Mouse (Mus musculus): ENCODE measurements around the gene Mef2a. TPM values are rescaled to one million over a fixed set of nuclear protein-coding genes. Genes with fewer than 3 reads are reported as not detected.
A peak's percentile ranks its signal among the peaks of the same experiment; 100 is the strongest.

Mef2a gene
- polyA plus RNA-seq, 1 experiment from 2014 or later, result 59.1 TPM

GRCm38 (mm10) chr7:67373975-67374374 is 1.3 kb upstream of the Mef2a start:
- peak overlapping the region; percentile 86 for H3K4me2 ChIP-seq (ENCODE audit: low read depth, low read length)
- DNase-seq (ENCODE audit: low spot score) (peak; percentile 45), ATAC-seq (ENCODE audit: low read depth) (no peak)
- no peaks in the 10 kb centered on the region for H3K36me3 ChIP-seq (ENCODE audit: control insufficient read depth, insufficient read depth, low read length)
- H3K27me3 ChIP-seq (replicated peaks; ENCODE audit: control insufficient read depth, insufficient read depth, low read length), result no peaks in the 10 kb centered on the region
- peak overlapping the region; percentile 99 for H3K9ac ChIP-seq (ENCODE audit: low read depth, low read length)
- WGBS, result 41% methylated on average over 5 of the region's 5 CpGs
- peaks cover 17% of the 10 kb centered on the region for H3K4me1 ChIP-seq (ENCODE audit: control insufficient read depth, insufficient read depth, low read length)
- H3K27ac ChIP-seq (replicated peaks; ENCODE audit: low read depth, low read length), result peak overlapping the region; percentile 99
- H3K4me3 ChIP-seq (ENCODE audit: low read depth, low read length), result peak overlapping the region; percentile 96
- H3K9me3 ChIP-seq (ENCODE audit: control insufficient read depth, low read length), result no peaks in the 10 kb centered on the region

- H3K4me1 ChIP-seq (ENCODE audit: control insufficient read depth, insufficient read depth, low read length), result peaks cover 17% of the 10 kb centered on the region
- peak overlapping the region; percentile 99 for H3K27ac ChIP-seq (replicated peaks; ENCODE audit: low read depth, low read length)
- peak overlapping the region; percentile 99 for H3K9ac ChIP-seq (ENCODE audit: low read depth, low read length)
- DNase-seq (ENCODE audit: low spot score) (no peak), ATAC-seq (ENCODE audit: low read depth) (no peak)
- H3K4me2 ChIP-seq (ENCODE audit: low read depth, low read length), result peak overlapping the region; percentile 86
- H3K27me3 ChIP-seq (replicated peaks; ENCODE audit: control insufficient read depth, insufficient read depth, low read length), result no peaks in the 10 kb centered on the region
- H3K9me3 ChIP-seq (ENCODE audit: control insufficient read depth, low read length), result no peaks in the 10 kb centered on the region
- WGBS, result 30% methylated on average over 6 of the region's 6 CpGs
- H3K4me3 ChIP-seq (ENCODE audit: low read depth, low read length), result peak overlapping the region; percentile 96
- no peaks in the 10 kb centered on the region for H3K36me3 ChIP-seq (ENCODE audit: control insufficient read depth, insufficient read depth, low read length)
Measured at GRCm38 (mm10) chr7:67373584-67373960, 914 bp upstream of the Mef2a start.

DNA sequence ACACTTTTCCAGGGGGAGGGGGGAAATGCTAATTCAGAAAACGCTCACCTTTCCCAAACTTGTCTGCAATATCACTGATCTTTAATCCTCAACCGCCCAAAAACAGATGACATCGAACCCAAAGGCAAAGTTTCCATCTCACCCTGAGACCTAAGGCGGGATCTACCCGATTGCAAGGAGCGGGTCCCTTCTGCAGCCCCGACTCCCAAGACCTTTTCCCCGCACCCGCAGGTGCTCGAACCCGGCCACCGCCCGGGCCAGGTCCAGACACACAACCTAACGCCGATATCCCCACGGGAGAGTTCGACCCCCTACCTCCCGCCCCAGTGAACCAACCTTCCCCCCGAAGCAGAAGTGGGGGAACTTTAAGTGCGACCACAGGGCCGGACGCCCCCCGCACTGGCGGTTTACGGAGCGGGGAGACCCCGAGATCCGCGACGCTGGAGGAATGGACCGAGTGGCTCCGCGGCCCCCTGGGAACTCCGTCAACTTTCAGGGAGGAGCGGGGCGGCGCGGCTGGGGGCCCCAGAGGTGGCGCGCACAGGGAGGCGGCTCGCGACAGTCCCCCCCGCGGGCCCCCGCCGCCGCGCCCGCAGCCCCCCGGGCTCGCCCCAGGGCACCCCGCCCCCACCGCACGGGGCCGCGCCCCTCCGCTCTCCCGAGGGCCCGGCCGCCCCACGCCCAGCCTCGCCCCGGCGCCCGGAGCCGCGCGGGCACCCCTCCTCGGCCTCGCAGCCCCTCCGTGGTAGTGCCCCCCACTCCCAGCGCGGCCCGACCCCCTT is 576 bp downstream of the Mef2a start:
- peak overlapping the region; percentile 86 for H3K4me2 ChIP-seq (ENCODE audit: low read depth, low read length)
- DNase-seq (ENCODE audit: low spot score), result peak; percentile 38
- 1% methylated on average over 23 of the region's 75 CpGs for WGBS

DNA sequence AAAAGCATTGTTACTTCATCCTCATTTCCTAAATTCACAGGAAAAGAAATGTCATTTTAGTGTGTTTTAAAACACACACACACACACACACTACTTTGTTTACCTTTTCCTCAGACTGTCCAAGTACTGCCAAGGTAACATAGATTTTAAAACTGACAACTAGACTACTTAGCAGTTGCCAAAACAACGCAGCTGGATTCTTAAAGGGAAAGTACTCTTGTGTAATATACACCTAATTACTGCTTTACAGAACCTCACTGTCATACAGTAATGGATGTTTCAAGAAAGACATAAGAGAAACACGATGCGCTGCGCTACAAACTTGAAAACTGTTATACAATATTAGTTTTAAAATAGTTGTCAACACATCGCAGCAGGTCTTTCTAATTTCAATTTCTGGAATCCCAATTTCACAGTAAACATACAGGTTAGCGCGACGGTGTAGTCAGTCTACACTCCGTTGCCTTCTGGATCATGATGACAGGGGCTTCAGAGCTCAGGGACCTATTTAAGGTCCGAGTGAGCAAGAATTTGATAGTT is 1.2 kb downstream of the Mef2a start:
- Histone ChIP-seq H3K4me2 (ENCODE audit: low read depth, low read length) (peak overlapping the region; percentile 86), H3K4me3 (ENCODE audit: low read depth, low read length) (peak overlapping the region; percentile 96), H3K9me3 (ENCODE audit: control insufficient read depth, low read length) (no peaks in the 10 kb centered on the region), H3K9ac (ENCODE audit: low read depth, low read length) (peak overlapping the region; percentile 99), H3K4me1 (ENCODE audit: control insufficient read depth, insufficient read depth, low read length) (peaks cover 17% of the 10 kb centered on the region), H3K27me3 (replicated peaks; ENCODE audit: control insufficient read depth, insufficient read depth, low read length) (no peaks in the 10 kb centered on the region), H3K27ac (replicated peaks; ENCODE audit: low read depth, low read length) (peak overlapping the region; percentile 99; the same call in 1 of the 2 replicates), H3K36me3 (ENCODE audit: control insufficient read depth, insufficient read depth, low read length) (no peaks in the 10 kb centered on the region)
- ATAC-seq (ENCODE audit: low read depth) (no peak), DNase-seq (ENCODE audit: low spot score) (peak; percentile 57)
- WGBS, result 9% methylated on average over 10 of the region's 10 CpGs

More for the DNA sequence above, 576 bp downstream of the Mef2a start:
- Histone ChIP-seq H3K36me3 (ENCODE audit: control insufficient read depth, insufficient read depth, low read length) (no peaks in the 10 kb centered on the region), H3K27ac (replicated peaks; ENCODE audit: low read depth, low read length) (peak overlapping the region; percentile 99), H3K9ac (ENCODE audit: low read depth, low read length) (peak overlapping the region; percentile 99), H3K9me3 (ENCODE audit: control insufficient read depth, low read length) (no peaks in the 10 kb centered on the region), H3K4me1 (ENCODE audit: control insufficient read depth, insufficient read depth, low read length) (peaks cover 17% of the 10 kb centered on the region), H3K4me3 (ENCODE audit: low read depth, low read length) (peak overlapping the region; percentile 96), H3K27me3 (replicated peaks; ENCODE audit: control insufficient read depth, insufficient read depth, low read length) (no peaks in the 10 kb centered on the region)
- peak; percentile 69 for ATAC-seq (ENCODE audit: low read depth)

GRCm38 (mm10) chr7:67369645-67370044 is 3.0 kb downstream of the Mef2a start:
- ATAC-seq (ENCODE audit: low read depth), result no peak
- Histone ChIP-seq H3K4me2 (ENCODE audit: low read depth, low read length) (no peak overlapping the region), H3K27ac (replicated peaks; ENCODE audit: low read depth, low read length) (no peak overlapping the region), H3K9ac (ENCODE audit: low read depth, low read length) (no peak overlapping the region), H3K27me3 (replicated peaks; ENCODE audit: control insufficient read depth, insufficient read depth, low read length) (no peaks in the 10 kb centered on the region), H3K4me3 (ENCODE audit: low read depth, low read length) (no peak overlapping the region), H3K36me3 (ENCODE audit: control insufficient read depth, insufficient read depth, low read length) (no peaks in the 10 kb centered on the region), H3K4me1 (ENCODE audit: control insufficient read depth, insufficient read depth, low read length) (peaks cover 17% of the 10 kb centered on the region), H3K9me3 (ENCODE audit: control insufficient read depth, low read length) (no peaks in the 10 kb centered on the region)
- peak; percentile 17 for DNase-seq (ENCODE audit: low spot score)
- WGBS, result 71% methylated on average over 4 of the region's 4 CpGs

DNA sequence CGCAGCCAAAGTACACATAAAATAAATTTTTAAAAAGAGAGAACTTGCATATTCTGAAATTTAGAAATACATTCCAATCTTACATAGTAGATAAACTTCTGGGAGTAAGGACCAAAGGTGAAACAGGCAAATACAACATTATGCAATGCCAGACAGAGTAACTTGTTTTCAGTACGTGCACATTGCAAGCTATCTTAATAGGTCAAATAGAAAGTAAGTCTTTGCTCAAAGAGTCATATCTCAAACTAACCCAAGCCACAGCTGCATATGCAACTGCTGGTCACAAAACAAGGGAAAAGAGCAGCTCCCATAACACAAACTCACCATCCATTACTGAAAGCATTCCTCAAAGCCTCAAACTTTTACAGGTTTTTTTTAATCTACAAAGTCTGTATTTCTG is 4.3 kb downstream of the Mef2a start:
- Histone ChIP-seq H3K9ac (ENCODE audit: low read depth, low read length) (no peak overlapping the region), H3K4me2 (ENCODE audit: low read depth, low read length) (no peak overlapping the region), H3K36me3 (ENCODE audit: control insufficient read depth, insufficient read depth, low read length) (no peaks in the 10 kb centered on the region), H3K4me3 (ENCODE audit: low read depth, low read length) (no peak overlapping the region), H3K9me3 (ENCODE audit: control insufficient read depth, low read length) (no peaks in the 10 kb centered on the region), H3K27me3 (replicated peaks; ENCODE audit: control insufficient read depth, insufficient read depth, low read length) (no peaks in the 10 kb centered on the region), H3K27ac (replicated peaks; ENCODE audit: low read depth, low read length) (no peak overlapping the region), H3K4me1 (ENCODE audit: control insufficient read depth, insufficient read depth, low read length) (peaks cover 8% of the 10 kb centered on the region)
- DNase-seq (ENCODE audit: low spot score) (no peak), ATAC-seq (ENCODE audit: low read depth) (no peak)
- 86% methylated on average over 2 of the region's 2 CpGs for WGBS

DNA sequence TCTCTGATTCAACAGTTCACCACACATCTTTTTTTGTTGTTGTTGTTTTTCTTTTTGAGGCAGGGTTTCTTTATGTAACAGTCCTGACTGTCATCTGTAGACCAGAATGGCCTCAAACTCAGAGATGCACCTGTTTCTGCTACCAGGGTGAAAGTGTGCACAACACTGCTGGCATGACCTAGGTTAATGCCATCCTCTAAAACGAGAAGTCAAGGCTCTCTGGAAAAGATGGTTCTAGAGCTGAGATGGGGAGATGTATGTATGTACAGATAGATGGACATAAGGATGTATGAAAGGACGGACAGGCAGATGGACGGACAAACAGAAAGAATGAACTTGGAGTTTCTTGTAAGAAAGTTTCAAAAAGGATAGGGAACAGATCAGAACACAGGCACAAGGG is 12.1 kb downstream of the Mef2a start:
- Histone ChIP-seq H3K9me3 (ENCODE audit: control insufficient read depth, low read length) (no peaks in the 10 kb centered on the region; the same call in 1 of the 2 replicates), H3K27ac (replicated peaks; ENCODE audit: low read depth, low read length) (no peak overlapping the region), H3K36me3 (ENCODE audit: control insufficient read depth, insufficient read depth, low read length) (peaks cover 5% of the 10 kb centered on the region; the same call in 1 of the 2 replicates), H3K27me3 (replicated peaks; ENCODE audit: control insufficient read depth, insufficient read depth, low read length) (no peaks in the 10 kb centered on the region), H3K4me1 (ENCODE audit: control insufficient read depth, insufficient read depth, low read length) (no peaks in the 10 kb centered on the region), H3K4me3 (ENCODE audit: low read depth, low read length) (no peak overlapping the region), H3K4me2 (ENCODE audit: low read depth, low read length) (no peak overlapping the region), H3K9ac (ENCODE audit: low read depth, low read length) (no peak overlapping the region)
- ATAC-seq (ENCODE audit: low read depth) (no peak), DNase-seq (ENCODE audit: low spot score) (no peak)
- 91% methylated on average over 3 of the region's 3 CpGs for WGBS

DNA sequence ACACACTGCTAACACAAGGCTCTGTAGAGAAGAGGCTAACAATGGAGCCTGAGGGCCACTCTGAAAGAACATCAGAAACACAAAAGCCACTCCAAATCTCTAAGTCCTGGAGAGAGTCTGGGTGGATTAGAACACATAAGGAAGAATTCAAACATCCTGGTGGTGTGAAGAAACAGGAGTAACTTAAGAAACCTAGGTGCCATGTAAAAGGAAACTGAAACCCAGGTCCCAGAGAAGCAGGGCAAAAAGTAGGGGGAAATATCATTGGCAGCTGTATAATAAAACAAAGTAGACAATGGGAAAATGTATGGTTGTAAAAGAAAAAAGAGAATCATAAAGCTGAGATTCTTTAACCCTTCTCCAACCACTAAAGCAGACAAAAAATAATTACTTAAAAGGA is 12.8 kb downstream of the Mef2a start:
- DNase-seq (ENCODE audit: low spot score), result no peak
- H3K9me3 ChIP-seq (ENCODE audit: control insufficient read depth, low read length), result no peaks in the 10 kb centered on the region; the same call in 1 of the 2 replicates
- H3K27ac ChIP-seq (replicated peaks; ENCODE audit: low read depth, low read length), result no peak overlapping the region
- no peak for ATAC-seq (ENCODE audit: low read depth)
- H3K4me3 ChIP-seq (ENCODE audit: low read depth, low read length), result no peak overlapping the region
- H3K4me1 ChIP-seq (ENCODE audit: control insufficient read depth, insufficient read depth, low read length), result no peaks in the 10 kb centered on the region
- no peak overlapping the region for H3K4me2 ChIP-seq (ENCODE audit: low read depth, low read length)
- H3K9ac ChIP-seq (ENCODE audit: low read depth, low read length), result no peak overlapping the region
- peaks cover 7% of the 10 kb centered on the region; the same call in 1 of the 2 replicates for H3K36me3 ChIP-seq (ENCODE audit: control insufficient read depth, insufficient read depth, low read length)
- H3K27me3 ChIP-seq (replicated peaks; ENCODE audit: control insufficient read depth, insufficient read depth, low read length), result no peaks in the 10 kb centered on the region
